Mouse (Mus musculus) spleen, postnatal 36 days (tissue): ENCODE measurements around the gene Tff2.

Source experiments
- DNase-seq, 2 experiments: peaks; one replicate each; pipeline ENCODE4 v3.0.0; 2022; ENCODE audit warnings: low spot score in 2 of 2, mixed read lengths in 1 of 2

The Tff2 gene

DNA sequence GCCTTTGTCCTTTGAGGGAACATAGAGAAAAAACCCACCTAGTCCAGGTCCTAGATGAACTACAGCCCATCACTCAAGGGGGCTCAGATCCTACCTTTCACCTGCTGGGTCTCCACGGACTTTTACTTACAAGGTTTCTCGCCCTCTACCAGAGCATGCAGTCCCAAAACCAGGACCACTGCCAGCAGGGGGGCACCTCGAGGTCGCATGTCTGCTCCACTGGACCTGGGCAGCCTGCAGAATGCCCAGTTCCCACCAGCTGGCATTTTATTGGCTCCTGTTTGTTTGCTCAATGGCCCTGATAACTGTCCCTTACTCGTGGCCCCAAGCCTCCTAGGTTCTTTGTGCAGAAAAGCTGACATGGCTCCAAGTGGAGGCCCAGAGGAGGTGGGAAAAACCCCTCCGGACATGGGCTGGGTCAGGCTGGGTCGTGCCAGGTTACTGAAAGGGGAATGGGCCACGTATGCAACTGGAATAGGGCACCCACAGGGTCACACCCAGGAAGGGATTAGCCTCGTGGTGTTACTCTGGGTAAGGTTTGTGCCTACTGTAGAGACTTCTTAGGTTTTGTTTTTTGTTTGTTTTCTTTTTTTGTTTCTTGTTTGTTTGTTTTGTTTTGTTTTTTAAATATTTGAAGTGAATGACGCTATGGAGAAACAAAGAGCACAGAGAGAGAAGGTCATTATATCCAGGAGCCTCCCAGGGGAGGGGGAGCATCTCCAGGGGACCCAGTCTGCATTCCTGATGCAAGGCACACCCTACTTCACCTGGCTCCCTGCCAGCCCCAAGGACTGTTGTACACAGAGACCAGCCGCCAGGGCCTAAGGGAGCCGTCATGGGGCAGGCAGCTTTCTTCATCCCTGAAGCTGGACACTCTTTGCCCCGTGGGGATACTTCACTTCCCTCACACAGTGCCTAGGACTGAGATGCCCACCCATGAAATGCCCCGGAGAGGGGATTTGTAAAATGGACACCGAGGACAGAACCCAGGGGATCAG lies at the start of gene Tff2:
Gene Tff2, minus strand, starts transcription at position 243 of the 998 bp plus-strand sequence.
- DNase-seq, result no peak

DNA sequence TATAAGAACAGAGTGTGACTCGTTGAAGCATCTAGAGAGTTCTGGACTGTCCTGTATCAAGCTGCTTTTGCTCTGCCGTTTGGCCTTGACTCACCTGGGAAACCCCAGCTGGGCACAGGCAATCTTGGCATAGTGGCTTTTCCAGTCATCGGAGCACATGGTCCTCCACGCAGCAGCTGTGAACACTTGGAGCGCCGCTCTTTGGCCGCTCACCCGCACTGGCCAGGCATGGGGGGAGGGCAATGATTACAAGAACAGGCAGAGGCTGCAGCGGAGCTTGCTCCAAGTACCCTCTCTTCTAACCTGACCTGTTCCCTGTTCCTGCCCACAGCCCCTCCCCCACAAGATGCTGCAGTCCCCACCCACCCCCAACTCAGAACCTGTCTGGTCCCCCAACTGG lies 49.3 kb upstream of the Tff2 start:
- DNase-seq, result no peak

DNA sequence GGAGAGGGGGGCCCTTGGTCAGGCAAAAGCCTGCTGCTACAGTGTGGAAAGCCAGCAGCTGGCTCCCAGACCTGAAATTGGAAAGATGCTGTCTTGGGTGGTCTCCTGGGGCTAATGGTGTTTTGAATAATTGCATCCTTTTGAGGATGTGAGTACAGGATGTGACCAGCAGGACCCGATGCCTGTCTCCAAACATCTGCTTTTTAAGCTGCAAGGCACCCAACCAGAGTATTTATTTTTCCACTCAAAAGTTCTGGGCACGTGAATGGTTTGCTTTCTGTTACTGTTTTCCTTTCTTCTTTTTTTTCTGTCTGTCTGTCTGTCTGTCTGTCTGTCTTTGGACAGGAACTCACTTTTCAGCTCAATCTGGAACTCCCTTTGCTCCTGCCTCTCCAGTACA lies 48.6 kb upstream of the Tff2 start:
- peak; percentile 31 to 48 for DNase-seq

DNA sequence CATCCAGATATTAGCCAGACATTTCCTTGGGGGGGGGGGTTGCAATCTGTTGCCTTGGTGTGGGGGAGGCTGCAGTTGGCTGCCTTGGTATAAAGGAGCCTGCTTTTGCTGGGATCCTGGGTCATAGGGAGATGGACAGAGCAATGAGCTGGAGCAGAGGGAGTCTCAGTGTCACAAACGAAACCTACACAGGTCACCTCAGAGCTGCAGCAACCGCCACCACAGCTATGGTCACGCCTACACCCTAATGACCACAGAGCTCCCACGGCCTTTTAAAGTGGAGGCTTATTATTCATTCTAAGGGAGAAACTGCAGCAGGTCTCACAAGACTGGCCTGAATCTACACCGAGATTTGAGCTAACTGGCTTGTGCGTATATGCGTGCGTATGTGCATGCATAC lies 47.7 kb upstream of the Tff2 start:
- DNase-seq, result no peak

DNA sequence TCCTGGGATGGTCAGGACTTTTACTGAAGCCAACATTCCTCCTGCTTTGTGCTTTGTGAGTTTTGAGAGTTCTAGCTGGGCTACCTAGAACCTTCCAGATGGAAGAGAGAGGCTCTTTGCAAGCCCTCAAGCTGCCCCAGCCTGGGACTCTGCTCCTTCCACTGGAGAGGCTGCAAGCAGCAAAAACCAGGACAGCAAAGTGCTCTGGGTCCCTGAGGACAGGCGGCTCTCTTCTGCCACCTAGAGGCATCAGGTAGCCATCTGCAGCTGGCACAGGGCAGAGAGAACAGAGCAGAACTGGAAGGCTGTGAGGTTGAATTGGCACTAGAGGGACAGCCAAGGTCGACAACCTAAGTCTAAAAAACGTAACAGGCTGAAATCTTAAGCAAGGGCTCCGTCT lies 43.3 kb upstream of the Tff2 start:
- peak; percentile 68 to 69 for DNase-seq

DNA sequence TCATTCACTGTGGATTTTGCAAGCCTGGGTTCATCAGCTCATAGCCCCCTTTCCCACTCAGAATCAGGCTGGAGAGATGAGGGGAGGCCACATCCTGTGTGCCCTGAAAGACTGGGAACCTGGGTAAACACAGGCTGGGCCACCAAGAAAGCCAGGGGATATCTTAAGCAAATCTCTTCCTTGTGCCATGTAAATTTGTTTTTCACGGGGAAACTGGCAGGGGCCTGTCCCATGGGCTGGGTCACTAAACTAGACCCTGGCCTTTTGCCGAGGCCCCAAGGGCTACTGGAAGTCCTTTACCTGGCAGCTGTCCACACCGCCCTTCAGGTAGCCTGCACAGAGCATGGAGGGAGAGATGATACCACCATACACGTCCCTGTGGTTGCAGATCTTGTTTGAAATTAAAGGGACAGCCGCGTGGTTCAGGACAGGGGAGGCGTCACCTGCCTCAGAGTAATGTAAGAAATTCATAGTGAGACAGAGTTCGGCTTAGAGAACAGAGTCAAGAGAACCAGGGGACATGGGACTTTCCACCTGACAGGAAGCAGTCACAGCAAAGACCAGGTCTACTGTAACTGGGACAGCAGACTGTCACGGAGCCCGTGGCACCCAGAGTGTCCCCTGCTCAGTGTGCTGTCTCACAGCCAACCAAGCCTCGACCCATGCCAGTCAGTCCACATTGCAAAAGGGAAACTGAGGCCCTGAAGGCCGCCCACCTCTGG lies 40.3 kb upstream of the Tff2 start:
- no peak for DNase-seq

DNA sequence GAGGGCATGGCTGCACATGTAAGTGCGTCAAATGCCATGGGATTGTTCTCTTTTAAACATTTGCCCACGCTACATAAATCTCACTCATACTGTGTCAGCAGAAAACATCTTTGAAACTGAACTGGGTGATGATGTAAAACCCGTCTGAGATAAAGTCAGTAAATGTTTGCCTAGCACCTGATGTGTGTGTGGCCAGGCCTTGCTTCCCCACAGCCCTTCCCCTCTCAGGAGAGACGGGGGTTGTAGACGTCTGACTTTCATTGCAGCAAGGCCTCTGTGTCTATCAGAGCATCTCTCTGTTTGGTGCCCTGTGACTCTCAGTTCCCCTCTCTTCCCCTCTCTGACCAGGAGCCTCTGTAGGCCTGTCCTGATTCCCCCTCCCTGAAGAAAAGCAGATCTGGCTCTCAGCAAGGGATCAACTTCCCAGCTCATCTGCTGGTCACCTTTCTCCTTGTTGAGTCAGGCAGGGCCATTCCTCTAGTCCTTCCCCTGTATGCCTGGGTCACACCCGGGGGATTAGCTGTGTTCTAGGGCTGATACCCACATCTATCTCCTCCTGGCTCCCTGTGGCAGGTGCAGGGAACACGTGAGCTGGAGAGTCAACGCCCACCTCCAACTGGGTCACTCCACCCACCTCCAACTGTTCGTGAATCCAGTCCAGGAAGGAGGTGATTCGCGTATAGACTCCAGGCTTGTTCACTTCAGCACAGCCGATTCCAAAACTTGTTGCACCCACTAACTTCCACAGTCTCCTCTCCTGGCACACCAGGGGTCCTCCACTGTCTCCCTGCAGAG lies 39.3 kb upstream of the Tff2 start:
- peak in 1 of 2 experiments; percentile 36 for DNase-seq

DNA sequence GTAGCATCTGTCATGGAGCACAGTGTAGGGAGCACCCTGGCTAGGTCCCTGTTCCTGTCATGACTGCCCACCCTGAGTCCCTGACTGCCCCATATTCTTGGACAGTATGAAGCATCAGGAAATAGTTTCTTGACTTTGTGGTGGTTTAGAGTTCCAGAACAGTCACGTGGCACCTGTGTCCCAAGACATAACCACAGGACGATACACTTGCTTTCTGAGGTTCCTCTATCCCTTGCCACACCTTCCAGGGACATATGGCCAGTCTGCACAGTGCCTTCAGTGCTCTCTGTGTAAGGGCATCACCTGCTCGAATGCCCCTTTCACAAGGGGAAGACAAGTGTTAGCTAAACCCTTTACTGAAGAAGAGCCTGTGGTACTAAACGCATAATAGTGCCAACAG lies 37.4 kb upstream of the Tff2 start:
- no peak for DNase-seq

DNA sequence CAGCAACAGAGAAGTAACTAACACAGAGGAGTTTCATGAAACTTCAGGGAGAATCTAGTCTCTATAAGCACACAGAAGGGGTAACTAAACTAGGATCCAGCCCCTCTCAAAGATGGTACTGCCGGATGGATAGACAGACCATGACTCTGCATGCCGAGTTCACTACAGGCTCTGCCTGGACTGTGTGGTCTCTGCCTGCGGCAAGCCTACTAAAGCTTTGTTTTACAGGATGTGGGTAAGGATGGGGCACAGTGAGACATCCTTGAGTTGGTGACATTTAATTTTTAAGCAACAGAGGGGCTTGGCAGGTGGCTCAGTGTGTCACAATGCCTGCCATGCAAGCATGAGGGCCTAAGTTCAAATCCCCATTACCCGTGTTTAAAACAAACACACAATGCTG lies 32.2 kb upstream of the Tff2 start:
- no peak for DNase-seq

DNA sequence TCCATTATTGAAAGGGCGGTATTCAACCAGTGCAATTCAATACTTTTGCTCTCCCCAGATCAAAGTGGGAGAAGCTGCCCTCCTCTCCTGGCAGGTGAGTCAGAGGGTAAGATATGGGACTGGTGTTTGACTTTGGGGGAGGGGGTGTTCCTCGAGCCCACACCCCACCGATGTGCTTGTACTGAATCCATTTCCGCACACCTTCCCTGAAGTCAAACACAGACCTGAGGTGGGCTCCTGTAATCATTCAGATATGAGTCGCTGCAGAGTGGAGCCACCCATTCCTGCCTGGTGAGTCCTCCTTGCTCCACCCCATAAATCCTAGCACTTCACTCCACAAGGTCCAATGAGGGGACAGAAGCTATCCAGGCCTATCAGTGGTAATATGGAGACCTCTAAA lies 25.7 kb upstream of the Tff2 start:
- no peak for DNase-seq

DNA sequence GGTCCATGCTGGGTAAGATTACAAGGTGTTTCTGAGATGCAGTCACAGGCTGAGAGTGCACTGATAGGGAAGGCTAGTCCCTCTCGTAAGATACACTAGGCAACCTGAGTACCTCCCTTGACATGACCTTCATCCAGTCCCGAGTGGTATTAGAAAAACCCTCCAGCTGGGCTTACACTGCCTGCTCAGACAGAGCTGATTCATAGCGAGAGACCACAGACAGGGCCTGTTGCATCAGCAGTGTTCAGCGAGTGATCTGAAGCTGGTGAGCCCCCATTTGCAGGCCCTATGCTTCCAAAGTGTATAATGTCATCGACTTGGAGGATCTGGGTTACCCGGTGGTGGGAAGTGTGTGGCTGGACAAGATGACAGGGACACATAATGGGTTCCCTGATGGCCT lies 21.0 kb upstream of the Tff2 start, which contains the start of gene Tff1:
Gene Tff1, minus strand, starts transcription at position 151 of the 400 bp plus-strand sequence.
- DNase-seq, result no peak

DNA sequence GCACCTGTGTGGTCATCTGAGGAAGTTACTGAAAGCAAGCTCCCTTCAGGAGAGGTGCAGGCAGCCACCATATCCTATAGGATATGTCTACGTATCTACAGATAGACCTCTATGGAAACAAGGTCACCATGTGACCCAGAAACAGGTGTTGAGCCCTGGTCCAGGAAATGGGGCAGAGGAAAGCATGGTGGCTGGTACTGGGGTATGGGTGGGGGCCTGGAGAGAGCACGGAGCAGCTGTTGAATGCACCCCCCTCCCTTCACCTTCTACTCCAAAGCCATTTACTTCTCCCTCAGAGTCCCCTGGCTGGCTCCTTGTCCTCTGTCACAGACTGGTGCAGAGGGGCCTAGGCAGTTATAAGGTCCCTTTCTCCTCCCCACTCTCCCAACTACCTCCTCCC lies 19.7 kb upstream of the Tff2 start:
- no peak for DNase-seq

DNA sequence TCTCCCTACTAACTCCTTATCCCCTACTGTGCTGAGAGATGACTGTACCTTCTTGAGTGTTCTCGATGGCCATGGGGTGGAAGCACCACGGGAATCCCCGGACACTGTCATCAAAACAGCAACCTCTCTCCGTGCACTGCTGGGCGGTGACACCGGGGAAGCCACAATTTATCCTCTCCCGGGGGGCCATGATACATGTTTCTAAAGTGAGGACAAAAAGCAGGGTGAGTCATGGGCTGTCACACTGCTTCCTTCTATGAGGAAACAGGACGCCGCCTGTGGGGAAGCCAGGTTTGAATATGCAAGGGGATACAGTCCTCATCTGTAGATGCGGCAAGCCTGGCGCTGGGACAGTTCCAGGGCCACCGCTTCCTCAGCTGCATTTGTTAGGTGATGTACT lies 18.5 kb upstream of the Tff2 start:
- DNase-seq, result no peak

DNA sequence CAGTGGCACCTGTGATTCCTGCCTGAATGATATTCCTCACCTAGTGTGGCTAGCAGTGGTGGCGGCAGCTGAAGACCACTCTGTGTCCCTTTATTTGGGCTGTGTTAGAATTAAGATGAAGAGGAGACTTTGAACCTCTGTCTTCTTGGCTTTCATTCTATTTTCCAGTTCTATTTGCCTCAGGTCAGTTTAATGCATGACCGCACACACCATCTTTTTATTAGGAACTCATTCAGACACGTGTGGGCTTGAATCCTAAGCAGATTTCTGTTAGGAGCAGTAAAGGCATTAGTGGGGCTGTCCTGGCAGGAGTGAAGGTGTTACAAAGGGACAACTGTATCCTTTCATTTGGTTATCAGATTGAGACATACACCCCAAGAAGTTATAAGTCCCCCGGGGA lies 16.2 kb upstream of the Tff2 start:
- no peak for DNase-seq

DNA sequence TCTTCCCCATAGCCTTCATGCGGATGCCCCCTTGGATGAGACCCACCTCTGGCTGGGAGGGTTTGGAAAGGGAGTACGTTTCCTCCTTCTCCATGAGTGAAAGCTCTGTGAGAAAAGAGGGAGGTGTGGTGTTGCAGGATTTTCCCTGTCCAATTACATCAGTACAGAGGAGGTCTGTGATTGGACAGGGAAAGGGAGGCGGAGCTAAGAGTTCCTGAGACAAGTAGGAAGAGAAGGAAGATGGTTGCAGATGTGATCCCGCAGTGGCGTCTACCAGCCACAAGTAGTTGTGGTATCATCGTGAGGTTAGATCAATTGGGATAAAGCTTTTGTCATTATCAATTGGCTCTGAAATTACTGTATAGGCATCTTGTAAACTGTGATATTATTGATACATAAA lies 13.8 kb upstream of the Tff2 start:
- DNase-seq, result no peak

DNA sequence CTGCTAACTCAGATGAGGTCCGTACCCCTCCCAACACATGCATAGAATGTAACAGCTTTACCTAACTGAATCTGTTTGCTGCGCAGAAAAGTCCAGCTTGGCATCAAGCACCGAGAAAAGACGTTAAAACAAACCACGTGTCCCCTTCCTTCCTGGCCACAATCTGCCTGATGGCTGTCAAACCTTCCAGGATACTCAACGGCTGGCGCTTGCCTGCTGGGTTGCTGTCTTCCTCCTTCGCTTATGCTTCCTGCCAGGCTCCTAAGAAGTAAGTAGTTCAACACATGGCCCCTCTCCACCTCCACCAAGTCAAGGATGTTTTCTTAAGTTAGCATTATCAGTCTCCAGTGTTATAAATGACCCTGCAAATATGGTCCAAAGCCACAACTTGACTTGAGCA lies 9.7 kb upstream of the Tff2 start:
- DNase-seq, result no peak

DNA sequence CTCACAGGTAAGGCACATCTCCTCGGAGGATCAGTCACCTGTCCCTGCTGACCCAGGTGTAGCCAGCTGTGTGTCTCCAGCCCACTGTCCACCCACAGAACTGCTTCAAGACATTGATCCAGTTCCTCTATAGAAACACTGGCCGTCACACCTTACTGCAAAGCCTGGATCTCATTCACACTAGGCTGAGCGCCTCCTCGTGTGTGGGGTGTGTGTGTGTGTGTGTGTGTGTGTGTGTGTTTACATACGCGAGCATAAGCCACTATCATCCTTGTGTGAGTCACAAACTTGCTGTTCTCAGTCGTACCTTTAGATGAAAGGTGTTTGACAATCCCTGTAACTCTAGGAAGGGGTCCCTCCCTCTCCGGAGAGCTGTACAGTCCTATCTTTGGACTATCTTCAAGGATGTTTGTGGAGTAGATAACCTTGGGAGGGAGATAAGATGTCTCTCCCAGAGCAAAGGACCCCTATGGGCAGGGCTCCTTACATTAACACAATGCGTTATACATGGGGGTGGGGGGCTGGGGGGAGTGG lies 9.0 kb upstream of the Tff2 start:
- DNase-seq, result no peak

DNA sequence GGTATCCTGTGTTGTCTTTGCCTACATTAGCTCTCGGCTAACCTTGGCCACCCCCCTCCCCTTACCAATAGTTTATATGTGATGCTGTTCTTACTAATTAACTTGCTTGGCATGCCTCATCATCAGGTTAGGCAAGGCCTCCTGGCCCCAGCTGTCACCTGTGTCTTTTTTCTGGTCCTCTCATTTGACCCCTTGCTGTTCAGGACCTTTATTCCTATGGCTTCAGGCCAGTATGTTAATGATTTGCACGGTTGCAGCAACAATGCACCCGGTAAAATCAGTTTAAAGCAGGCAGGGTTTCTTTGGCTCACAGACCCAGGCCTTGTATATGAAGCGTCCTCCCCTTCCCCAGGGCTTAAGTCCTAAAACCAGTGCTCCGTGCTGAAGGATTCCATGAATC lies 8.4 kb upstream of the Tff2 start:
- DNase-seq, result no peak

DNA sequence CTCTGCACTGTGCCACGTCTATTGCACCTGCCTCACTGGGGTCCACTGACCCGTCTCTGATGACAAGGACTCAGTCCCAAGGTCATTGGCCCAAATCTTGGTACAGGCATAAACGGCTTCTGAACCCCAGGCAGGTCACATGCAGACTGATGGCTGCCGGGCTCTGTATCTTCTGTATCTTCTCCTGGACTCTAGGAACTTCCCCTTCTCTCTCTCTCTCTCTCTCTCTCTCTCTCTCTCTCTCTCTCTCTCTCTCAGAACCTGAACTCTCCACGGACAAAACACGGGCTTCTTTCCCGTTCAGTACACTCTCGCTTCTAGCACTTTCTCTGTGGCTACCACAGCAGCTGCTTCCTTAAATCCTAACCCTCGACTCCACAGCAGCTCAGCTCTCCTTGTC lies 1.9 kb upstream of the Tff2 start:
- no peak for DNase-seq

DNA sequence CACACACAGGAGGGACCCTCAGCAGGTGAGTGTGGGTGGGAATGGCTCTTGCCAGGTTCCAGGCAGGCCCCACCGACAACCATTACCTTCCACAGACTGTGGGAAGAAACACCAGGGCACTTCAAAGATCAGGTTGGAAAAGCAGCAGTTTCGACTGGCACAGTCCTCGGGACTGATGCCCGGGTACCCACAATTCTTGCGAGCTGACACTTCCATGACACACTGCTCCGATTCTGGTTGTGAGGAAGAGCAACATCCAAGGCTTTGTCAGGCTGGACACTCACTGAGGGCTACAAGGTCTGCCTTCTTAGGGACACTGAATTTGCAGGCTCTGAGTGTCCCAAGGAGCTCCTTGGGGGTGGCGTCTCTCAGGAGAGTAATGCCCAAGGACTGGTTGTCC lies 2.0 kb downstream of the Tff2 start:
- no peak for DNase-seq

DNA sequence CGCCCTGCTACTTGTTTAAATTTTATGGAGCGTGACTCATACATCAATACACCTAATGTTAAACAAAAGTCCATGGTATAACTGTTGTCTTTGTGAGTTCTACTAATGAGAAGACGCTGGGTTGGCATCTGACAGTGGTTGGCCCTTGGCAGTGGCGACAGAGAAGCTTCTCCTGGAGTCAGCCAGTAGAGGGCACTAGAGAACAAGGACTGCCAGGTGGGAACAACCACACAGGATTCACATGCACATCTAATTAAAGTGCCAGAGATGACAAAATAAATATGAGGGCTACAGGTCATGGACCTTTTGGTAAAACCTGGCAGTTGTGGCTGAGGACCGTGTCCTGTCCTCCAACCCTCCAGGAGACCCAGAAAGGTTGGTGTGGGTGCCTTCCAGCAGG lies 5.7 kb downstream of the Tff2 start:
- peak; percentile 64 to 69 for DNase-seq

DNA sequence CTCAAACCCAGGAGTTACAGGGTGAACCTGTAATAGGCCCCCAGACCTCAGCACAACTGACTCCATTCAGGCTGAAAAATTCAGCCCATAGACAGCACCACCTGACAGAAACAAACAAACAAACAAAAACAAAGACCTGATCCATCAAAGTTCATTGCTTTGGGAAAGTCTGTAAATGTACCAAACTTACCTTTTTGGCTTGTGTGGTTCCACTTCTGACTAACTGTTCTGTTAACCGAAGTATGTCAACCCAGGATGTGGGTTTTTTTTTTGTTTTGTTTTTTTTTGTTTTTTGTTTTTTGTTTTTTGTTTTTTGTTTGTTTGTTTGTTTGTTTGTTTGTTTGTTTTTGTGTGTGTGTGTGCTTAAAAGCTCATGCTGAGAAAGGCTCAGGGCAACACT lies 7.3 kb downstream of the Tff2 start:
- DNase-seq, result no peak
